Mouse (Mus musculus): ENCODE measurements around the gene Wdtc1.

Wdtc1 gene

DNA sequence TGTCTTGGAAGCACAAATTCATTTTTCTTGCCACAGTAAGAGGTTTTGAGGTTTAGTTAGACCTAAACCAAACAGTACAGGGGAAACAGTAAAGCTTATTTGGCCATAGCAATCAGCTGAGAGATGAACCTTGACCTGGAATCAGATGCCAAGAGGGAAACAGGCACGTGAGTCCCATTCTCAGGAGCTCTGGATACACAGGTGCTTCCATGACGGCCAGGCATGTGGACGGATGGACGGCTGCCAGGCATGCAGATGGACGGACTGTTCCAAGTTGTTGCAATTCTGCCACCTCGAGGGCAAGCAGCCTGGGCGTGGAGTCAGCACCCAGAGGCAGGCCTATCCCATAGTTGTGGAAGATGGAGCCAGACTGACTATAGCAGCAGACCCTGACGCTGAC lies 38.4 kb downstream of the Wdtc1 start:
- DNase-seq, result no peak

DNA sequence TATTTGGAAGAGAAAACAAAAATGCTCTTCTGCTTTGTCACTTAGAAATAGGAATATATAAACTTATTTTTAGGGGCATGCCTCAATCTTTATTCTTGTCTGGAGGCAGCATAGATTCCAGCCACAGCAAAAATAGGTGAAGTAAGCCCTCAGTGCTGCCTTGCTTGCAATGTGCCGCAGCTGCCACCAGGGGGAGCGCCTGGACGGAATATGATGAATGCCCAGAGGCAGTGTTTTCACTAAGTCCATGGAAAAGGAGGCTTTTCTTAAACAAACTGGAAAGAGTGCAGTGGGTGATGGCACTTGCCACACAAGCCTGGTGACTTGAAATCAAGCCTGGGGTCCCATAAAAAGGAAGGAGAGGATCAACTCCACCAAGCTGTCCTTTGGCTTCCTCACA lies 43.3 kb downstream of the Wdtc1 start:
- peak; percentile 95 for DNase-seq

DNA sequence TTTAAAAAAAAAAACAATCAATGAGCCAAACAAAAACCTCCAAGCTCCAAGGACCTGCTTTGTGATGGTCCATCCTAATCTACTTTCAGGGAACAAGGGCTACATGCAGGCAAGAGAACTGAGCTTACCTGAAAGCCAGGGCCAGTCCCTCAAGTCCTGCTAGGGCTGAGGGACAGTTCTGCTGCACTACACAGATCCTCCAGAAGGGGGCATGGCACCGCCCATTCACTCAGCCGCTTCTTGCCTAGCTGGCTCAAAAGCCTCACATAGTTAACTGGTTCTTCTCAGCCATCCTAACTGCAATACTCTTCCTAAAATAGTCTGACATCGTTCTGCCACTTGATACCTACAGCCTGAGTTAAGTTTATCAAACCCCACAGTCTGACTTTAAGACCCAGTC lies 46.0 kb downstream of the Wdtc1 start:
- peak; percentile 74 for DNase-seq

DNA sequence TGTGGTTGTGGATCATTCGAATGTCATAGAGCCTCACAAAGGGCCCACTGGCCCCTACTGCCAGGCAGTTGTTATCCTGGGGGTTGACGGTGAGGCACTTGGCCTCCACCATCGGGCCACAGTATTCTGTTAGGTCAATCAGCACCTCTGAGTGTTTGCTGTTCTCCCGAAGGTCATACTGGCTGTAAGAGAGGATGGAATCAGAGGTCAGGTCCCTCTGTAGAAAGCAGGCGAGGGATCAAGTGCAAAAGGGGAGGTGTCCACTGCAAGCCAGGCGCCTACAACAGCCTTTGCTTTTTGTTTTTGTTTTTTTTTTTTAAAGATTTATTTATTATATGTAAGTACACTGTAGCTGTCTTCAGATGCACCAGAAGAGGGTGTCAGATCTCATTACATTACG lies 47.5 kb downstream of the Wdtc1 start:
- DNase-seq, result no peak

DNA sequence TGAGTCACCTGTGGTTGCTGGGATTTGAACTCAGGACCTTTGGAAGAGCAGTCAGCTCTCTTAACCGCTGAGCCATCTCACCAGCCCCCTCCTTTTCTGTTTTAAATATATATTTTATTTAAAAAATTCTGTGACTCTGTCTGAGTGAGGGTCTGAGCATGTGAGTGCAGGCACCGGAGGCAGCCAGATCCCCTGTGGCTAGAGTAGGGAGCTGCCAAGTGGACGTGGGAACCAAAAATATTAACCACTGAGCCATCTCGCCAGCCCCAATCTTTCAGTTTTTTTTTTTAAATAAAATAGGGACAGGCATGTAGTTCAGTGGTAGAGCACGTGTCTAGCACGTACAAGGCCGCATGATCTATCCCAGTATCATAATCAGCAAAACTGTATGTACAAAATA lies 48.5 kb downstream of the Wdtc1 start:
- DNase-seq, result no peak

DNA sequence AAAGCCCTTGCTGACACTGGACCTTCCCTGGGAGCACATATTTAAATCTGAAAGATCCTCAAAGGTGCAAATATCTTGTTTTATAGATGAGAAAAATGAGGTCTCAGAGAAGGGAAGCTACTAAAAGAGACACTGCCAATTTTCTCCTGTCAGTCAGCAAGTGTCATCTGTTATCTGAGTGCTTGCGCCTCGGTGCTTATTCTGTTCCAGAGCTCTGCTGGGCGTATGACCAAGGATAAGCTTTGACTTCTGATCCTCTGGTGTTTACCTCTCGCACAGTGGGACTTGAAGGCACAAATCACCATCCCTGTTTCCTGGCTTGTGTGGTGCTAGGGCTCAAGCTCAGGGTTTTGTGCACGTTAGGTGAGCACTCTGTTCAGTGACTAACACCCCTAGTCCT lies 50.6 kb downstream of the Wdtc1 start:
- DNase-seq, result no peak

DNA sequence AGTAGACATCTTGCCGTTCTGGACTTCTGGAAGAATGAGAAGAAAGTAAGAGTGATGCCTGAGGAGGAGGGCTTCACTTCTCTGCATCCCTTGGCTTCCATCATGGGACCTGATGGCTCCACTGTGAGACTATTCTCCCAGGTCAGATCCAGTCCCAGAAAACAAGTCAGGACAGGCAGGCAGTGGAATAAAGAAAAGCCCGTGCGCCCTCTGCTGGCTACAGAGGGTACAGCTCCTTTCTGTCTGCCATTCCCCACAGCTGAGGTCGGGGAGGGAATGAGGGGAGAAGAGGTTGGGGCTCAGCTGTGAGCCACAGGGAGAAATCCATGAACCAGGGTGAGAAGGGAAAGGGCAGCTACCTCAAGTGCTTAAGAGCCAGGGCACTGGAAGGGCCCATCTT lies 51.5 kb downstream of the Wdtc1 start:
- DNase-seq, result peak; percentile 84

DNA sequence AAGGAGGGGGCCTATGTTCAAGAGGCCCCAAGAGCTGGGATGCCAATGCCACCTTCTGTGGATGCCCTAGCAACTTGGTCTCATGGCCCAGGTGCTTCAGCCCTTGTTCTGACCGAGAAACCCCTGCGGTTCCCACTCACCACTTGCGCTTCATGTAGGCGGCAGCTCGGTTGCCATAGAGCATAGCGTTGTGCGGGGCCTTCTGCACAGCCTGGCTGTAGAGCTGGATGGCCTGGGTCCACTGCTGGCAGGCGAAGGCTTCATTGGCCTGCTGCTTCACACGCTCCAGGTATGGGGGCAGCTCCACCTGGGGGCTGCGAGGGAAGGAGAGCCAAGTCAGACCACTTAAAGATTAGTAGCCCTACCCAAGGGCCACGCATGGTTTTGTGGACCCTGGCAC lies 52.9 kb downstream of the Wdtc1 start:
- DNase-seq, result no peak

DNA sequence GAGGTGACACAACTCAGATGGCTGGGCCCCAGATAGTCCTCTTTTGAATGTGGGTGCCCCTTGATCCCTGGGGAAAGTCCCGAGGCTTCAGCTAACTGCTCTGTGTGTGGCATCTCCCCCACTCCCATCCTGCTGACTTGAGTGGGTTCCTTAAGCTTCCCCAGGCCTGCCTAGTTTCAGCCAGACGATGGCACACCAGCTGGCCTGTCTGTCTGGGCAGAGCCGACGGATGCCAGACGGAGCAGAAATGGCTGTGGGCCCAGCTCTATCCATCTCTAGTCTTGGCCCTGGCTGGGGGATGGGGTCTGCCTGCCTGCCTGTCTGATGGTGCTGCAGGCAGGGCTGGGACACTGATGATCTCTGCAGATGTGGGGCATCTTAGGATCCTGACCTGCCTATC lies 53.6 kb downstream of the Wdtc1 start:
- DNase-seq, result no peak

DNA sequence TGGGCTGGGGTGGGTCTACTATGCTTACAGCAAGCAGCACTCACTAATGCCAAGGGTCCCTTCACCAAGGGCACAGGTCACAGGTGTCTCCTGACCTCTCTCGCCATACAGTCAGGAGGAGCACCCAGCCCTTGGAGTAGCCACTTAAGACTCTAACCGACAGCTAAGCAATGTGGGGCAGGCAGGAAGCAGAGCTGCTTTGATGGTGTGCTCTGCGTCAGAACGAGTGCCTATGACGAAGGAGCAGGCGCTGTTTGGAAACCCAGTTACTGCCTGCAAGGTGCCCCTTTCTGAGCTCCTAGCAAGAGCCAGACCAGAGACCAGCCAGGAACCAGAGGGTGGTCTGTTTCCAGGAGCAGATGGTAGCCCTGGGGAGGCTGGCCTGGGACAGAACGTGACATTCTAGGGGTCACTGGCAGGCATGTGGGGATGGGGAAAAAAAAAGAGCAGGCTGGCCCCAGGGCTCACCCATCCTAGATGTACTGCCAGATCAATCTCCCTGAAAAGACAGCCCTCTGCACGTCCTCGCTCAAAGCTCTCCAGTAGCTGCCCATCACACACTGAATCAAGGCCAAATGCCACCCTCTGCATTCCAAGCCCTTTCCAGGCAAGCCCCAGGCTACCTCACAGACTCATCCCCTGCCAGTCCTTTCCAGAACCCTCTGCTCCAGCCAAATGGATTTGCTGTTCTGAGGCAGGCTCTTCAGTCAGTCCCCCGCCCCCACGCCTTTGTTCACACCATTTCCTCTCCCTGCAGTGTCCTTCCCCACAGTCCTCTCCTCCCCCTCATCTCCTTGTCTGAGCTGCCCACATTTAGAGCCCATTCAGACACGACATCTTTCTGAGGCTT lies 54.5 kb downstream of the Wdtc1 start:
- DNase-seq, result peak; percentile 77

DNA sequence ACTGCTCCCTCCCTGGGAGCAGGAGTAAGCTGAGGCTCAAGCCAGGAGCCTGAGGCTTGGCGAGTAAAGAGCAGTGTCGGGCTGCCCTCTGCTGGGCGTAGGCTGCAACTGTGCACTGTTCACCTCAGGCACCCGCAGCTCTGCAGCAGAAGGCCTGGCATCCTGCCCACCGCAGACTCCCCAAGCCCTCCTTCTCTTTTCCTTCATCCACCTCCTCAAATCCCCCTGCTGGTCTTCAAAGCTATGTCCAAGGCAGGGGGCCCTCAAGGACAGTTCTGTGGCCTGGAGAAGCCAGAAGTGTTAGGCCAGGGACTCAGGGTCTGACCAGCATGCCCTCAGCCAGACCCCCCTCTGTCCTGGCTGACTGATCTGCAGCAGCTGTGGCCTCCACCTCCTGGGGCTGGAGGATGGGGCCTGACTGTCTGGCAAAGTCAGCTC lies 55.5 kb downstream of the Wdtc1 start:
- DNase-seq, result peak; percentile 93

DNA sequence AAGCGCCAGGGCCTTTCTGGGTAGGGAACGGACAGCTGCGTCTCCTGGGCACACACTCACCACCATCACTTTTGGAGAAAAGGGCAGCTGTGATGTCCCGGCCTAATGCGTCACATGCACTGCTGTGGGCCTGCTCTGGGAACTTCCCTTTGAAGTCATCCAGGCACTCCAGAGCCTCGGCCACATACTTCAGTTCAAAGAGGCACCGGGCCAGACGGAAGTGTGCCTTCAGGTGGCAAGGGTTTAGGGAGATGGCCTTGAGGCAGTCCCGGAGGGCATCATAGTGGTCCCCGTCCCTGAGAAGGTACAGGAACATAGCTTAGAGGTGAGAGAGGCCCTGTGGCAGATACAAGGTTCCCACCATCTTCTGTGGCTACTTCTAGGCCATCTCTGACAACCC lies 55.9 kb downstream of the Wdtc1 start:
- DNase-seq, result no peak

DNA sequence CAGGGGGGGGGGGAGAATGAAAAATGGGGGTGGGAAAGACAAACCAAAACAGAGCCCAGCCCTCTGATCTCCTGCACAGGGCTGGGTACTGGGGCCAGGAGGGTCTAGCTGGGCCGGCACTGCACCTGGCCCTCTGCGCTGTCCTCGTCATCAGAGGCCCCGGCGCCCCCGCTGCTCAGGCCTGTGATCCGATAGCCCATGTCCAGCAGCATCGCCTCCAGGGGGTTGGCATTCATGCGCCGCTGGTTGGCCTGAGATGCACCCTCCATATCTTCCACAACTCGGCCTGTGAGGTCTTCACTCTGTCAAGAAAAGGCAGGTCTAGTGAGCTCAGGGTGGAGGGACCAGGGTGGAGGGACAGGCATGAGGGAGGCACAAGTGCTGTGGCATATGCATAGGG lies 59.2 kb downstream of the Wdtc1 start:
- peak; percentile 42 for DNase-seq

DNA sequence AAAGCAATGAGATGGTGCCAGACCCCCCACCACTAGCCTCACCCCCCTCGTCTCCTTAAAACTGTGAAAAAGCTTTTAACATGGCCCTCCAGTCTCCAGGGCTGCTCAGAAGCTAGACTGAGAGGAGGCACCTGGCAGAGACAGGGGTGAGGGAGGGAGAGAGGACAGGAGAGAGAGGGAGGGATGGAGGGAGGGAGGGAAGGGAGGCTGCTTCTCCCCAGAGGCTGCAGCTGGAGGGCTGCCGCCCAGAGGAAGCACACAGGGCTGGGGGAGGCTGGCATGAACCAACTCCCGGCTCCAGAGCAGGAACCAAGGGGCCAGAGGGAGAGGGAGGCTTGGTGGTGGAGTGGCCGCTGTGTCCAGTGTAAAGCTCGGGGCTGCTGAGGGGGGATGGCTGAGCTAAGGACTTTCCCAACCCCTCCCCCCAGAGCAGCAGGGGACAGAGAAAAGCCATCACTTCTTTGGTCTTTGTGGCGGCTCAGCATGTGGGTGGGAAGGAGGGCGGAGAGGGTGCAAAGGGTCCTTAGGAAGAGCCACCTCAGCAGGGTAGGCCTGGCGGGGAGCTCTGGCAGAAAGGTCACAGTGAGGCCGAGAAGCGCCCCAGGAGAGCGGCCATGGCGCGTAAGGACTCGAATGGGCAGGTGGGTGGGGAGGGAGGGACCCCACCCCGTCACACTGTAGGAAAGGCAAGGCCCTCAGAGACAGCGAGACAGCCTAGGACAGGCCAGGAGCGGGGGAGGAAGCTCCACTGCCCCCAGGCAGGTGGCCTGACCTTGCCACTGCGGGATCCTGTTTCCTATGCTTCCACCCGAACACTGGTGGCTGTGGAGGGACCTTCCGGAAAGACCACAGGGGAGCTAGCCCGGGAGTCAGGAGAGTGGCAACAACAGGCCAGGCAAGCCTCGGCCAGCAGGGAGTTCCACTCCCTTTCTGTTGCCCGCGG lies 60.1 kb downstream of the Wdtc1 start:
- DNase-seq, result peak; percentile 66

DNA sequence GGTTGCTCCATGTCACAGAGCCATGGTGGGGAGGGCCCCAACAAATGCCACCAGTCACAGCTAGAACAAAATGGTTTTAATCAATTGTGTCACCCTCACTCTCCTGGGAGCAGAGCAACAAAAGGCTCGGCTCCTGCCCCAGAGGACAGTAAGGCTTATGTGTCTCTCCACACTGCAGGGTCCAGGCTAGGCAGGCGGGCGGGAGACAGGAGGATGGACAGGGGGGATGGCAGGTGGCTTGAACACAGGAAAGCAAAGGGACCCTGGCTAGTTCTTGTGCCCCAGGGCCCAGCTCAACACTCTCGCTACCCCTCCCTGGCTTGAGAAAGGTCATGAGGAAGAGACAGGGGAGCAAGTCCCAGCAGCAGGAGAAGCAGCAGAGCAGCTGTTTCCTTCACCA lies 60.9 kb downstream of the Wdtc1 start:
- DNase-seq, result peak; percentile 43

DNA sequence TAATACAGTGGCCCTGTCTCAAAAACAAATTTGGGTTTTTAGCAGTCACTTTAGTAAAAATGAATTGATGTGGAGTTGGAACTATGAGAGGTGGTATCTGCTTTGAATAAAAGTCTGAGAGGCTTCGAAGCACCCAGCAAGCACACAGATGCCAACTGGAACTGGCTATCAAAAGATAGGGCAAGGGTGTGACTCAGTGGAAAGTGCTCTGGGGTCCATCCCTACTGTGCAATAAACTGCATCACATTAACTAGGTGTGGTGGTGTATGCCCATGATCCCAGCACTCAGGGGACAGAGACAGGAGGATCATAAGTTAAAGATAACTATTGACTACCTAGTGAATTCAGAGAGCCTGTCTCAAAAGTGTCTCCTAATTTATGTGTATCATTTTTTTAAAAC lies 62.0 kb downstream of the Wdtc1 start:
- DNase-seq, result no peak

DNA sequence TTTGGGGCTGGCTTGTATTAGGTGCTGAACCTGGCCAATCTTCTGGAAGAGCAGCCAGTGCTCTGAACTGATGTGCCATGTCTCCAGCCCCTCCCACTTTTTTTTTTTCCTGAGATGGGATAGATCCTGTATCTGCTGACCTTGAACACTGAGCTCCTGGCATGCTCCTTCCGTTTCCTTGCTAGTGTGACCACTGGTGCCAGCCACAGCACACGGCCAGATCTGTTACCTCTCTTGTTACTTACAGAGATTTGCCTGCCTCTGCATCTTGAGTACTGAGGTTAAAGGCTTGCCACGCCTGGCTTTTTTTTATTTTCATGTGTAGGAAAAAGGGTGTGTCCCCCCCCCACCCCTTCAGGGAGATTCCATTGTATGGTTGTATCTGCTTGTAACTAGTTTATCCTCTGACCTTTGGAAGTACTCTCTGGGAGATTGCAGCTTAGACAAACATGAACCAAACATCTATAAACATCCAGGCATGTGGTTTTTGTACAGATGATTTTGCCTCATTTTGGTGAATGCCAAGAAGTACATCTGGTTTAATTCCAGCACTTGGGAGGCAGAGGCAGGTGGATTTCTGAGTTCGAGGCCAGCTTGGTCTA lies 66.7 kb downstream of the Wdtc1 start:
- no peak for DNase-seq

DNA sequence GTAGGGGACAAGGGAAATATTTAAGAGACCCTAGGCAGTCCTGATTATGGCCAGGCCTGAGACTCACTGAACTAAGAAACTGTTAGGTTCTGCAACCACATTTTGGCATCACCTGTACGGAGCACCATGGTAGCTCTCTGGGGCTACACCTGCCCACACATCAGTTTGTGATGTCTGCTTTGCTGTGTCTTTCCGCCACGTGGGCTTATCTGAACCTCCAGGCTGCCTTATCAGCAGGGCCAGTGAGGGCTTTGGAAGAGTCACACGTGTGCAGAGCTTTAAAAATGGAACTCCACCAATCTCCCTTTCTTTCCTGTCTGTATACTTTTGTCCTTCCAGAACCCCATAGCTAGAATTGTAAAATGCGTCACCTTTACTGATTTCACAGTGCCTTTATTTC lies 67.3 kb downstream of the Wdtc1 start:
- no peak for DNase-seq

DNA sequence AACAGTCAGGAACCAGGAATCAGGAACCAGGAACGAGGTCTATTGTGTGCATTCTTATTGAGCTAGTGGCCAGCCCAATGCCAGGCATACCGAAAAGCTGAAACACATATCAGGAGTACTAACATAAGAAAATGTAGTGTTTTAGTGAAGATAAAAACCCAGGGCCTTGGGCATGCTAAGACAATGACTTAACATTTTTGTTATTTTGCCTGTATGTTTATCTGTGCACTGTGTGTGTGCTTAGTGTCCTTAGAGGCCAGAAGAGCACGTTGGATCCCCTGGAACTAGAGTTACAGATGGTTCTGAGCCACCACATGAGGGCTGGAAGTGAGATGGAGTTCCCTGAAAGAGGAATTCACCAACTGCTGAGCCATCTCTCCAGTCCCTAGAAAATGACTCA lies 68.0 kb downstream of the Wdtc1 start:
- DNase-seq, result no peak

DNA sequence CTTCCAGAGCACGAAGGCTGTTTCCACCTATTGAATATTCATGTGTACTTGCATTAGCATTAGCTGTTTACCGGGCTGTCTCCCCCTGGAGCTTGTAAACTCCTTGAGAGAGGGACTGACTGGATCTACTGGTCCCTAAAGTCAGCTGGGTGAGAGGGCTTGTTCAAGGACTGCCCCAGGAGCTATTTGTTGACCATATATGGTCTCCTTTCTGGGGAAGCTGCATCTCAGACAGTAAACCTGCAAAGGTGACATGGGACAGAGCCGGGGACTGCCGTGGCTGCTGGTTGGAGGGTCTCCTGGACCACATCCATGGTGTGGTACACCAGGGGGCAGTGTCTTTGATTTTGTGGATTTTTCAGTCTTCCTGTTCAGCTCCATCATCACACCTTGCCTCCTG lies 70.6 kb downstream of the Wdtc1 start:
- DNase-seq, result no peak

DNA sequence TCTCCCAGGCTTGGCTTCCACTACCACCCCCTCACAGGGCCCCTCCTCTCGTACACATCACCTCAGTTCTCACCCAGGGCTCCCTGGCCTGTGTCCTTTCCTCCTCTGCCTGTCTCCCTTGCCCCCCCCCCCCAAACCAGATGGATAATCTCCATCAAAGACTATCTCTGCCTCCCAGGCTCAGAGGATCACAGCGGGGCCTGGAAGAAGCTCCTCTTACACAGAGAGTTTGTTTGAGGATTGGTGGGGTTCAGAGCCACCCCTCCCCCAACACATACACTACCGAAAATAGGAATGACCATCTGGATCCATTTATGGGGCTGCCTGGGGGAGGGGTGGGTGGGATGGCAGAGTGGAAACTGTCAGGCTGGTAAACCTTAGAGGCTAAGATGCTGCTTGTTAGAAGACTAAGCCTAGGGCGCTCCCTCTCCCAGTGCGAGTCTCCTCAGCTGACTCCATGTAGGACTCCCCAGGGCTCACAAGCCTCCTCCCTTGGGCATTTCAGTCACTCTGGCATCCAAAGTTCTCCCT lies 71.3 kb downstream of the Wdtc1 start:
- no peak for DNase-seq

DNA sequence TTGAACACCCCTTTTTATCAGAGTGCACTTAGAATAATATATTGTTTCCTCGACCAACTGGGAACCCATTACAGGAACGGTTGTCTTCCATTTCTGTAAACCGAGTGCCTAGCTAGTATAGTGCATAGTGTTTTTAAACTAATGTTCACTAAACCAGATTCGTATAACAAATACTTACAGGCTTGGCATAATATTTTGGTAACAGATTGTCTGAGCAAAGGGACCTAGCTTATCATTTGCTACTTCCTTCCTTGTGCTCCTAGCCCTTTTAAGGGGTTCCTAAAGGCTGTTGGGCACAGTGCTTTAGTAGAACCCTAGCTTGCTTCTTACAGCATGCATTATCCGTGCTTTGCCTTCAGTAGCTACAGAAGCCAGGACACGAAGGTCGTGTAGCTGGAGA lies 71.8 kb downstream of the Wdtc1 start:
- no peak for DNase-seq

DNA sequence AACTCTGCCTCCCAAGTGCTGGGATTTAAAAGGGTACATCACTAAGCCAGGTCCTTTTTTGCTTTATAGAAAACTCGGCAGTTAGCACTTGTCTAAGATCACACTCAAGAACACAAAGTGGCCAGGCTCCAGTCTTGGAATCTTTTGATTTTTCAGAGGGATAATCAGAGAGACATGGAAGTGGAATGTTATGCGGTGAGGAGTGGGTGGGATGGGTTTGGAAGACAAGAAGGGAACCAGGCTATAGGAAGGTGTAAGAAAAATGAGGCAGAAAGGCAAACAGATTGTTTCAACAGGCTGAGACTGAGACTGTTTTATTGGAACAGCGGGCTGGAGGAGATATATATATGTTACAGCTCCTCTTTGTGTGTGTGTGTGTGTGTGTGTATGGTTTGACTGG lies 74.8 kb downstream of the Wdtc1 start:
- no peak for DNase-seq

Measured in thymus, postnatal 4 days (tissue).